Mouse (Mus musculus): ENCODE measurements at regions not wholly inside any gene's neighbourhood (a gene's known extent, or its start where the extent isn't known, plus 50 kb on each side); places are given as distances from the start of the nearest gene placed in this dataset.

GRCm38 (mm10) chr4:105630595-105631369 is 158.9 kb upstream of the Gm12728 start:
- H3K4me1 ChIP-seq (replicated peaks; ENCODE audit: control insufficient read depth, insufficient read depth, low read length): no peaks in the 10 kb centered on the region
- no peaks in the 10 kb centered on the region for H3K27me3 ChIP-seq (ENCODE audit: control insufficient read depth, insufficient read depth, low read length)
- no peak overlapping the region for H3K9ac ChIP-seq
- H3K36me3 ChIP-seq (replicated peaks; ENCODE audit: control insufficient read depth, insufficient read depth): no peaks in the 10 kb centered on the region
- DNase-seq (ENCODE audit: low spot score) (no peak), ATAC-seq (ENCODE audit: low FRiP score) (no peak)
- no peak overlapping the region for H3K27ac ChIP-seq
- no peaks in the 10 kb centered on the region for H3K9me3 ChIP-seq (ENCODE audit: control insufficient read depth, low read length)
- 84% methylated on average over 11 of the region's 11 CpGs for WGBS
- no peak overlapping the region for H3K4me2 ChIP-seq (replicated peaks)
- H3K4me3 ChIP-seq (replicated peaks; ENCODE audit: low read length): no peak overlapping the region

DNA sequence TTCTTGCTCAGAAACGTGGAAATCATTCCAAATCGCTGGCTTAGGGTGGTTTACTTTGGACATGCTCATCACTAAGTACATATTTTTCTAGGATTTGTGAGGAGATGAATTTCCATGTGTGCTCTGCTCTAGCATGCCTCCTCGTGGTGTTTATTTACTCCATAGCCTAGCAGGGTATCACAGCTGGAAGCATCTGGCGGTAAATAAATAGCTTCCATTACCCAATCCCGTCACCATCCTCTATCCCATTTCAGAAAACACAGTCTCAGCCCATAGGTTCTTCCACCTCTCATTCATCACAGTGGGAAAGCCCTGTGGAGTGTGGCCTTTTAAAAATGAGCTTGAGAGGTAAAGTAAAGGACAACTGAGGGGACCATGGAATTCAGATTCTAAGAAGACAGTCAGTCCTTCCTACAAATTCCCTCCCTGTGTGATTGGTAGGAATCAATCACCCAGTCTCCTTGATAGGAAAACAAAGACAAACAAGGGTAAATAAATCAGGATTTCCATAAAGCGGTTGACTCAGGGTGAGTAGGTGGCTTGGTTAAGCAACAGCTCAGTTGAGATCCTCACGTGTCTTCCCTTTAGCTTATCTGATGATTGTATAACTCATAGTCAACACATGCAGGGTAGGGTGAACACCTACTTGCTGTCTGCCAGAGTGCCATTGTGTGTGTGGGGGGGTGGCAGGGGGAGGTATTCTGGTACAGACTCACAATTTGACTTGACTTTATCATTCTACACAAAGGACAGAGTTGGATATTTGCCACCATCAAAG is 156.9 kb upstream of the Gm12728 start:
- no peak overlapping the region for H3K9ac ChIP-seq
- DNase-seq (ENCODE audit: low spot score) (no peak), ATAC-seq (ENCODE audit: low FRiP score) (no peak)
- H3K36me3 ChIP-seq (replicated peaks; ENCODE audit: control insufficient read depth, insufficient read depth): no peaks in the 10 kb centered on the region
- no peaks in the 10 kb centered on the region for H3K9me3 ChIP-seq (ENCODE audit: control insufficient read depth, low read length)
- no peaks in the 10 kb centered on the region for H3K4me1 ChIP-seq (replicated peaks; ENCODE audit: control insufficient read depth, insufficient read depth, low read length)
- H3K27me3 ChIP-seq (ENCODE audit: control insufficient read depth, insufficient read depth, low read length): no peaks in the 10 kb centered on the region
- WGBS: 78% methylated on average over 7 of the region's 7 CpGs
- H3K27ac ChIP-seq: no peak overlapping the region
- no peak overlapping the region for H3K4me3 ChIP-seq (replicated peaks; ENCODE audit: low read length)
- no peak overlapping the region for H3K4me2 ChIP-seq (replicated peaks)

DNA sequence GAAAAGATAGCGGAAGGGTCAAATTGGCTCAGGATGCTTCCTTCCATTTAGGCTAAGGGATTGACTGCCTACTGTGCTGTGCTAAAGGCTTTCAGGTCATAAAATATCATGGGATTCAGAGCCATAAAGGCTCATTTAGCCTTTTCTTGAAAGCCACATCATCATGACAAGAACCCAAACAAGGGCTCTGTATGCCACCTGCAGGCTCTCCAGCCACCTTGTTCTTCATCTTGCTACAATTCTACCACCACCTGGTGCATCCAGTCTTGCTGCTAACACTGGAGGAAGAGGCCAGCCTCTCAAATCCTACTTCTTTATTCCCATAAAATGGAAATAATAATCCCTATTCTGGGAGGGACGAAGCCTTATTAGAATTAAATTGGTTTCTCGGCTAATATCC is 155.9 kb upstream of the Gm12728 start:
- Histone ChIP-seq H3K27me3 (ENCODE audit: control insufficient read depth, insufficient read depth, low read length) (no peaks in the 10 kb centered on the region), H3K36me3 (replicated peaks; ENCODE audit: control insufficient read depth, insufficient read depth) (no peaks in the 10 kb centered on the region), H3K27ac (no peak overlapping the region), H3K9ac (no peak overlapping the region), H3K9me3 (ENCODE audit: control insufficient read depth, low read length) (no peaks in the 10 kb centered on the region), H3K4me2 (replicated peaks) (no peak overlapping the region), H3K4me3 (replicated peaks; ENCODE audit: low read length) (no peak overlapping the region), H3K4me1 (replicated peaks; ENCODE audit: control insufficient read depth, insufficient read depth, low read length) (no peaks in the 10 kb centered on the region)
- no peak for DNase-seq (ENCODE audit: low spot score)
- 96% methylated on average over 3 of the region's 3 CpGs for WGBS
- ATAC-seq (ENCODE audit: low FRiP score): no peak

DNA sequence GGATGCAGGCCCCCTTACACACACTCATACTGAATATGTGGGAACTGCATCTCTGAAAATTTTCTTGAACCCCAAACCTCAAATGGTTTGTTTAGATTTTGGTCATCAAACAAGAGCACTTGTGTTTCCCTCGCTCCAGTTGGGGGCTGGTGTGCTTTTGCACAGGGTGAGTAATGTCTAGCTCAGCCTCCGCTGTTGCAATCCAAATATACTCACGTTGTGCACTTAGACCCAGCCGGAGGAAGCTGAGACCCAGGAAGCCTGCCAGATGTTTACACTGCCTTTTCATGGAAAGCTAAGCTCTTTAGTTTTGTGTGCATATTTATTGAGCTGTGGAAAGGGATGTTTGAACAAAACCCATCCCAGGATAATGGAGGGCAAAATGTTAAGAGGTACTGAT is 148.9 kb upstream of the Gm12728 start:
- no peak for DNase-seq (ENCODE audit: low spot score)

DNA sequence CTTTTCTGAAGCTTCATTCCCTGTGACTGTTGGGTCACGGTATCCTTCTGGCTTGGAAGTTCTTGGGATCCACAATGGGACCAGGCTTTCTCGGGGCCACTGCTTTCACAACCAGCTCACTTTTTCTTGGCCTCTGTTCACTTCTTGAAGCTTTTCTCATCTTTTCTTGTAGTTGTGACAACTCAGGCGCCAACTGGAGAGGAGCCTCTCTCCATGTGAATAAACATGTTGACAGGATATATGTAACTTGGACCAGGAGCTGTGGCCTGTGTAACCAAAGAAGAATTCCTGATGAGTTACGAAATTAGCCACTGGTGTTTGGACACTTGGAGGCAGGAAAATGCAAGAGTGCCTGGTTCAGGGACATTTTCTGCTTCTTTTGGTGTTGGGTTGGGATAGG is 148.1 kb upstream of the Gm12728 start:
- H3K4me1 ChIP-seq (replicated peaks; ENCODE audit: control insufficient read depth, insufficient read depth, low read length): no peaks in the 10 kb centered on the region
- H3K27ac ChIP-seq: no peak overlapping the region
- H3K27me3 ChIP-seq (ENCODE audit: control insufficient read depth, insufficient read depth, low read length): no peaks in the 10 kb centered on the region
- no peak overlapping the region for H3K9ac ChIP-seq
- ATAC-seq (ENCODE audit: low FRiP score) (no peak), DNase-seq (ENCODE audit: low spot score) (no peak)
- WGBS: 96% methylated on average over 4 of the region's 4 CpGs
- H3K36me3 ChIP-seq (replicated peaks; ENCODE audit: control insufficient read depth, insufficient read depth): no peaks in the 10 kb centered on the region
- H3K9me3 ChIP-seq (ENCODE audit: control insufficient read depth, low read length): no peaks in the 10 kb centered on the region
- H3K4me2 ChIP-seq (replicated peaks): no peak overlapping the region
- H3K4me3 ChIP-seq (replicated peaks; ENCODE audit: low read length): no peak overlapping the region

More for the DNA sequence above, 148.9 kb upstream of the Gm12728 start:
- Histone ChIP-seq H3K27me3 (ENCODE audit: control insufficient read depth, insufficient read depth, low read length) (no peaks in the 10 kb centered on the region), H3K36me3 (replicated peaks; ENCODE audit: control insufficient read depth, insufficient read depth) (no peaks in the 10 kb centered on the region), H3K9me3 (ENCODE audit: control insufficient read depth, low read length) (no peaks in the 10 kb centered on the region), H3K4me1 (replicated peaks; ENCODE audit: control insufficient read depth, insufficient read depth, low read length) (no peaks in the 10 kb centered on the region), H3K4me3 (replicated peaks; ENCODE audit: low read length) (no peak overlapping the region), H3K4me2 (replicated peaks) (no peak overlapping the region), H3K27ac (no peak overlapping the region), H3K9ac (no peak overlapping the region)
- 70% methylated on average over 4 of the region's 4 CpGs for WGBS
- no peak for ATAC-seq (ENCODE audit: low FRiP score)

- no peak overlapping the region for H3K9ac ChIP-seq
- no peaks in the 10 kb centered on the region for H3K9me3 ChIP-seq (ENCODE audit: control insufficient read depth, low read length)
- H3K4me3 ChIP-seq (replicated peaks; ENCODE audit: low read length): no peak overlapping the region
- H3K4me1 ChIP-seq (replicated peaks; ENCODE audit: control insufficient read depth, insufficient read depth, low read length): no peaks in the 10 kb centered on the region; the same call in 1 of the 2 replicates
- ATAC-seq (ENCODE audit: low FRiP score) (peak; percentile 76), DNase-seq (ENCODE audit: low spot score) (peak; percentile 61)
- H3K4me2 ChIP-seq (replicated peaks): no peak overlapping the region
- H3K27me3 ChIP-seq (ENCODE audit: control insufficient read depth, insufficient read depth, low read length): no peaks in the 10 kb centered on the region
- no peaks in the 10 kb centered on the region for H3K36me3 ChIP-seq (replicated peaks; ENCODE audit: control insufficient read depth, insufficient read depth)
- H3K27ac ChIP-seq: peak overlapping the region; percentile 41
- WGBS: 34% methylated on average over 7 of the region's 7 CpGs
Observed at GRCm38 (mm10) chr4:105648820-105649446, 140.7 kb upstream of the Gm12728 start.

- H3K4me2 ChIP-seq (replicated peaks): no peak overlapping the region
- no peak overlapping the region for H3K4me3 ChIP-seq (replicated peaks; ENCODE audit: low read length)
- WGBS: 74% methylated on average over 2 of the region's 2 CpGs
- H3K27me3 ChIP-seq (ENCODE audit: control insufficient read depth, insufficient read depth, low read length): no peaks in the 10 kb centered on the region
- H3K27ac ChIP-seq: peak overlapping the region; percentile 41
- H3K36me3 ChIP-seq (replicated peaks; ENCODE audit: control insufficient read depth, insufficient read depth): no peaks in the 10 kb centered on the region
- no peaks in the 10 kb centered on the region; the same call in 1 of the 2 replicates for H3K4me1 ChIP-seq (replicated peaks; ENCODE audit: control insufficient read depth, insufficient read depth, low read length)
- H3K9me3 ChIP-seq (ENCODE audit: control insufficient read depth, low read length): no peaks in the 10 kb centered on the region
- ATAC-seq (ENCODE audit: low FRiP score) (no peak), DNase-seq (ENCODE audit: low spot score) (no peak)
- H3K9ac ChIP-seq: no peak overlapping the region
Observed at GRCm38 (mm10) chr4:105649447-105649833, 140.2 kb upstream of the Gm12728 start.

DNA sequence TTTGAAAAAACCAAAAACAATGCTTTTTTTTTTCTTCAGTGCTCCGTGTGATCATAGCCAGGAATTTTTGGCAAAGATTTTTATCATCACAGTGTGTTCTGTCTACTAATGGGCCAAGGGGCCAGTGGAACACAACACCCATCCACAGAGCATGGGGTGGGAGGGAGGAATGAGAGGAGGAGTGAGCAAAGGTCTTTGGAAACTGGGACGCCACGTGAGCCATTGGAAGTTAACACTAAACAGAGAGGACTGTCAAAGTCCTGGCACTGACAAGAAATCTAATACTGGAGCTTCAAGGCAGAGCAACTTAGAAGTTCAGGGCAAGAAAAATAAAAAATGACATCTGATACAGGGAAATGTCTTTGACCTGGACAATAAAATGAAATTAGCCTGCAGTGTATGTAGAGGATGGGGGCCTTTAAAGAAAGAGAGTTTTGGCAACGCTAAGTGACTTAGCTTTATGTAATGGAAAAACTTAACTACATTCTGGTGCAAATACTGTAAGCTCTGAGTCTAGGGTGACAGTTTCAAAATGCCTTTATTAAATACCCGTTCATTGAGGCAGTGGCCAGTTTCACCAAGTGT is 133.5 kb upstream of the Gm12728 start:
- H3K9me3 ChIP-seq (ENCODE audit: control insufficient read depth, low read length): no peaks in the 10 kb centered on the region
- ATAC-seq (ENCODE audit: low FRiP score): no peak
- WGBS: 72% methylated on average over 5 of the region's 5 CpGs

GRCm38 (mm10) chr4:105658581-105658980 is 131.1 kb upstream of the Gm12728 start:
- H3K4me3 ChIP-seq (replicated peaks; ENCODE audit: low read length): no peak overlapping the region
- no peak overlapping the region for H3K27ac ChIP-seq
- WGBS: 75% methylated on average over 3 of the region's 3 CpGs
- no peaks in the 10 kb centered on the region for H3K27me3 ChIP-seq (ENCODE audit: control insufficient read depth, insufficient read depth, low read length)
- no peak overlapping the region for H3K4me2 ChIP-seq (replicated peaks)
- H3K4me1 ChIP-seq (replicated peaks; ENCODE audit: control insufficient read depth, insufficient read depth, low read length): no peaks in the 10 kb centered on the region
- DNase-seq (ENCODE audit: low spot score) (no peak), ATAC-seq (ENCODE audit: low FRiP score) (no peak)
- H3K9ac ChIP-seq: no peak overlapping the region
- H3K9me3 ChIP-seq (ENCODE audit: control insufficient read depth, low read length): no peaks in the 10 kb centered on the region
- H3K36me3 ChIP-seq (replicated peaks; ENCODE audit: control insufficient read depth, insufficient read depth): no peaks in the 10 kb centered on the region

More for the DNA sequence above, 133.5 kb upstream of the Gm12728 start:
- H3K4me3 ChIP-seq (replicated peaks; ENCODE audit: low read length): no peak overlapping the region
- H3K27me3 ChIP-seq (ENCODE audit: control insufficient read depth, insufficient read depth, low read length): no peaks in the 10 kb centered on the region
- no peaks in the 10 kb centered on the region for H3K4me1 ChIP-seq (replicated peaks; ENCODE audit: control insufficient read depth, insufficient read depth, low read length)
- H3K36me3 ChIP-seq (replicated peaks; ENCODE audit: control insufficient read depth, insufficient read depth): no peaks in the 10 kb centered on the region
- no peak overlapping the region for H3K9ac ChIP-seq
- H3K27ac ChIP-seq: no peak overlapping the region
- no peak overlapping the region for H3K4me2 ChIP-seq (replicated peaks)
- no peak for DNase-seq (ENCODE audit: low spot score)

Measured in hindbrain, embryonic 14.5 days (tissue).